Mouse (Mus musculus): ENCODE data around the gene Mrgpre. TPM values are rescaled to one million over a fixed set of nuclear protein-coding genes. Genes with fewer than 3 reads are reported as not detected.

Gene Mrgpre
- 4.6 and 5.1 TPM in 2 replicates for polyA plus RNA-seq (2015; fragmentation: Nextera tagmentation; extraction: Ambion mirVana)

DNA sequence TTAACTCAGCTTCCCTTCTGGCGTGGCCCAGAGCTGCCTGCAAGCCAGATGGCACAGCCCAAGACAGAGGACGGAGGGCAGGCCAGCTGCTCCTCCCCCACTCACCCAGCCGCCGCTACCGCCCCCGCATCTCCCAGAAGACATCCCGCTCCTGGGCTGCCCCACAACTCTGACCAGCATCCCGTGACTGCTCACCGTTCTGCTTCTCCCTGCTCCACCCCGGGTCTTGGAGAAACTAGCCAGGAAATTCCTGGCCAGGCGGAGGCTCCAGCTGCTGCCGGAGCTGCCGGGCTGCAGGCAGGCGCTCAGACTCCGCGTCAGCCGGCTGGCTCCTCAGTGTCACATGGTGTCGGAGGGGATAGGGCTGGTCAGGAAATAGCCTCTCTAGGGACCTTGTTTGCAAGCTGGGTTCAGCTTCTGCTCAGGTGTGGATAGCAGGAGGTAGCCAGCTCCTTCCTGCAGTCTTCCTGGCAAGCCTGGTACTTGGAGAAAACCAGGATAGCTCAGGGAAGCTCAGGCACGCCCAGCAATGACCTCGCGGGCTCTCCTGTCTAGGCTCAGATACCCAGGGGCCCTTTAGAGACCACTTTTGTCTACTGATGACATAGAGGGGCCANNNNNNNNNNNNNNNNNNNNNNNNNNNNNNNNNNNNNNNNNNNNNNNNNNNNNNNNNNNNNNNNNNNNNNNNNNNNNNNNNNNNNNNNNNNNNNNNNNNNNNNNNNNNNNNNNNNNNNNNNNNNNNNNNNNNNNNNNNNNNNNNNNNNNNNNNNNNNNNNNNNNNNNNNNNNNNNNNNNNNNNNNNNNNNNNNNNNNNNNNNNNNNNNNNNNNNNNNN is at the start of gene Mrgpre:
Gene Mrgpre (minus strand): TSS at position 505 of the 834 bp plus-strand sequence.
- H3K4me2 ChIP-seq, result peak within 1 kb of the TSS; percentile 72
- peak within 1 kb of the TSS; percentile 79 for H3K27ac ChIP-seq (replicated peaks)
- WGBS, result 3% methylated on average over 21 of the region's 21 CpGs

GRCm38 (mm10) chr7:143833581-143834190 is 49.4 kb upstream of the Mrgpre start:
- 0 out of 2 replicates have a peak overlapping the region, but pooled peaks have one; percentile 17 for H3K9ac ChIP-seq
- ATAC-seq (ENCODE audit: low read depth), result no peak
- no peak overlapping the region for H3K4me2 ChIP-seq
- peaks cover 24% of the 10 kb centered on the region for H3K36me3 ChIP-seq
- H3K27ac ChIP-seq (replicated peaks), result no peak overlapping the region
- WGBS, result 84% methylated on average over 6 of the region's 6 CpGs
- no peaks in the 10 kb centered on the region for H3K9me3 ChIP-seq
- no peak overlapping the region for H3K4me3 ChIP-seq
- no peaks in the 10 kb centered on the region for H3K27me3 ChIP-seq
- H3K4me1 ChIP-seq (replicated peaks), result peaks cover 59% of the 10 kb centered on the region

More for the DNA sequence above, at the start of gene Mrgpre:
- H3K4me1 ChIP-seq (replicated peaks), result peaks cover 26% of the 10 kb centered on the region
- peak within 1 kb of the TSS; percentile 77 for H3K9ac ChIP-seq
- H3K36me3 ChIP-seq, result no peaks in the 10 kb centered on the region
- peak within 1 kb of the TSS; percentile 48 for H3K4me3 ChIP-seq
- H3K9me3 ChIP-seq, result no peaks in the 10 kb centered on the region
- H3K27me3 ChIP-seq, result no peaks in the 10 kb centered on the region
- ATAC-seq (ENCODE audit: low read depth), result peak; percentile 90

- no peak overlapping the region for H3K4me3 ChIP-seq
- peaks cover 59% of the 10 kb centered on the region for H3K4me1 ChIP-seq (replicated peaks)
- WGBS, result 92% methylated on average over 2 of the region's 2 CpGs
- peaks cover 13% of the 10 kb centered on the region for H3K36me3 ChIP-seq
- H3K9ac ChIP-seq, result no peak overlapping the region
- no peaks in the 10 kb centered on the region for H3K9me3 ChIP-seq
- H3K27me3 ChIP-seq, result no peaks in the 10 kb centered on the region
- no peak for ATAC-seq (ENCODE audit: low read depth)
- no peak overlapping the region for H3K27ac ChIP-seq (replicated peaks)
- no peak overlapping the region for H3K4me2 ChIP-seq
Observed at GRCm38 (mm10) chr7:143832611-143833010, 48.3 kb upstream of the Mrgpre start.

GRCm38 (mm10) chr7:143832196-143832595 is 47.9 kb upstream of the Mrgpre start:
- Histone ChIP-seq H3K27ac (replicated peaks) (no peak overlapping the region), H3K36me3 (peaks cover 9% of the 10 kb centered on the region), H3K9ac (peak overlapping the region; percentile 39; the same call in 1 of the 2 replicates), H3K4me2 (peak overlapping the region; percentile 79), H3K27me3 (no peaks in the 10 kb centered on the region), H3K4me3 (no peak overlapping the region), H3K4me1 (replicated peaks) (peaks cover 59% of the 10 kb centered on the region), H3K9me3 (no peaks in the 10 kb centered on the region)
- WGBS, result 79% methylated on average over 8 of the region's 8 CpGs
- no peak for ATAC-seq (ENCODE audit: low read depth)

DNA sequence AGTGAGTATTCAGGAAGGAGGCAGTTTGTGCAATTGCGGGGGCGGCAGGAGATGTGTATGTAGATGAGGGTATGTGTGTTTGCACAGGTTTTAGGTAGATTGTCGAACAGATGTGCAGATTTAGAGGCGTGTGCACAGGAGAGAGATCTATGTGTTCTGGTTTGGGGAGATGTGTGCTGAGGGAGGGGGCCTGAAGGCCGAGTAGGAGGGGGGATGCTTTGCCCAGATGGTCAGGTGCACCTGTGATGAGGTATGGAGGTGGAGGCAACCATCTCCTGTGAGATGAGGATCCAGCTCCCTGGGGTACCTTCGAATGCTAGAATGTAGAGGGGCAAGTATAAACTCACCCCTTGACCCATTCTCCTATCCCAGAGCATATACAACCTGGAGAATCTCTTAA is 46.1 kb upstream of the Mrgpre start:
- Histone ChIP-seq H3K27ac (replicated peaks) (peak overlapping the region; percentile 84), H3K4me2 (peak overlapping the region; percentile 79), H3K36me3 (no peaks in the 10 kb centered on the region; the same call in 1 of the 2 replicates), H3K9me3 (no peaks in the 10 kb centered on the region), H3K27me3 (no peaks in the 10 kb centered on the region), H3K4me1 (replicated peaks) (peaks cover 50% of the 10 kb centered on the region), H3K4me3 (peak overlapping the region; percentile 54), H3K9ac (peak overlapping the region; percentile 79)
- ATAC-seq (ENCODE audit: low read depth), result peak; percentile 54
- 5% methylated on average over 6 of the region's 6 CpGs for WGBS

DNA sequence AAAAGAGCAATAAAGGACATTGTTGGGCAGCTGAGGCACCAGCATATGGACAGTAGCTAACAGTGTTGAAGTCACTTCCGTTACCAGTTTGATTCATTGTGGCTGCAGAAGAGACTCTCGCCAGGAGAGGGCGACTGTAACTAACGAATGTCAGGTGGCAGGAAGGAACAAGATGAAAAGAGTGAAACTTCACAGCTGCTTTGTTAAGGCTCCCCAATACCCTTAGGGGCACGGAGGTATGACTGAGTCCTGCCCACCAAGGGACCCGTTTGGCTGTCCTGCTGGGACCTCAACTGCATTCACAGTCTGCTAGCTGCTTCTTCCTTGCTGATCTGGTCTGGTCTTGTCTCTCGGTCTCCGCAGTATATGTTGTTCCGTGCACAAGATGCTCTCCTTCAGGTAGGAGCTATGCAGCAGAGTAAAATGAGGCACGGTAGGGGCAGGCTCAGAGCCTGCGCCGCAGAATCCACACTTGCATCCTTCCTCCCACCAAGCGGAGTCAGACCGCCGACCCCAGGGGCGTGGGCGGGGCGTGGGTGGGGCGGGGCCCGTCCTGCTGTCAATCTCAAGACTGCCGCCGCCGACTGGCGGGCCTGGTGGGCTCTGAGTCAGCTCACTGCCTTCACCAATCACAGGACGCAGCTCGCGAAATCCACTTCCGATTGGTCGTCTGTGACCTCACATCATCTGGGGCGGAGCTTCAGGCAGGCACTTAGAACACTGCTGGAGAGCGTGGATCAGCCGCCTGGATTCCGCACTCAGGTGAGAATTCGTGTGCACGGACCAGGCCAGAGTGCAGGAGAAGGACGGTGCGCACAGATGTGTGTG is 45.4 kb upstream of the Mrgpre start:
- no peaks in the 10 kb centered on the region; the same call in 1 of the 2 replicates for H3K36me3 ChIP-seq
- WGBS, result under 1% methylated on average over 37 of the region's 37 CpGs
- H3K27me3 ChIP-seq, result no peaks in the 10 kb centered on the region
- peaks cover 44% of the 10 kb centered on the region for H3K4me1 ChIP-seq (replicated peaks)
- peak; percentile 99 for ATAC-seq (ENCODE audit: low read depth)
- H3K9me3 ChIP-seq, result no peaks in the 10 kb centered on the region
- H3K9ac ChIP-seq, result peak overlapping the region; percentile 79
- H3K4me2 ChIP-seq, result peak overlapping the region; percentile 79
- peak overlapping the region; percentile 95 for H3K27ac ChIP-seq (replicated peaks)
- H3K4me3 ChIP-seq, result peak overlapping the region; percentile 54

- no peak for ATAC-seq (ENCODE audit: low read depth)
- WGBS, result 91% methylated on average over 2 of the region's 2 CpGs
- Histone ChIP-seq H3K9ac (no peak overlapping the region), H3K4me1 (replicated peaks) (peaks cover 25% of the 10 kb centered on the region), H3K36me3 (no peaks in the 10 kb centered on the region), H3K27me3 (no peaks in the 10 kb centered on the region), H3K4me2 (no peak overlapping the region), H3K4me3 (no peak overlapping the region), H3K27ac (replicated peaks) (no peak overlapping the region), H3K9me3 (no peaks in the 10 kb centered on the region)
Observed at GRCm38 (mm10) chr7:143826985-143827384, 42.7 kb upstream of the Mrgpre start.

DNA sequence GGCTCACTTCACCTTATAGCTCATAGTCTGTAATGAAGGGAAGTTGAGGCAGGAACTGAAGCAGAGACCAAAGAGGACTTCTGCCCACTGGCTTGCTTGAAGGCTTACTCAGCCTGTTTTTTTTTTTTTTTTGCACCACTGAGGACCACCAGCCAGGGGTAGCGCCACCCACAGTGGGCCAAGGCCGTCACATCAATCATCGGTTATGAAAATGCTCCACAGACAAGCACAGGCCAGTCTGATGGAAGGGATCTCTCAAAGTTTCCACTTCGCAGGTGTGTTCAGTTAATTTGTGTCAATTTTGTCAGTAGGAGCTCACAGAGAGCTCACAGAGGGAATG is 38.9 kb upstream of the Mrgpre start:
- Histone ChIP-seq H3K4me3 (peak overlapping the region; percentile 65), H3K9me3 (no peaks in the 10 kb centered on the region), H3K27ac (replicated peaks) (peak overlapping the region; percentile 79), H3K4me1 (replicated peaks) (peaks cover 17% of the 10 kb centered on the region), H3K9ac (peak overlapping the region; percentile 66), H3K27me3 (no peaks in the 10 kb centered on the region), H3K4me2 (peak overlapping the region; percentile 82), H3K36me3 (peaks cover 7% of the 10 kb centered on the region)
- WGBS, result 81% methylated on average over 4 of the region's 4 CpGs
- ATAC-seq (ENCODE audit: low read depth), result peak; percentile 32

DNA sequence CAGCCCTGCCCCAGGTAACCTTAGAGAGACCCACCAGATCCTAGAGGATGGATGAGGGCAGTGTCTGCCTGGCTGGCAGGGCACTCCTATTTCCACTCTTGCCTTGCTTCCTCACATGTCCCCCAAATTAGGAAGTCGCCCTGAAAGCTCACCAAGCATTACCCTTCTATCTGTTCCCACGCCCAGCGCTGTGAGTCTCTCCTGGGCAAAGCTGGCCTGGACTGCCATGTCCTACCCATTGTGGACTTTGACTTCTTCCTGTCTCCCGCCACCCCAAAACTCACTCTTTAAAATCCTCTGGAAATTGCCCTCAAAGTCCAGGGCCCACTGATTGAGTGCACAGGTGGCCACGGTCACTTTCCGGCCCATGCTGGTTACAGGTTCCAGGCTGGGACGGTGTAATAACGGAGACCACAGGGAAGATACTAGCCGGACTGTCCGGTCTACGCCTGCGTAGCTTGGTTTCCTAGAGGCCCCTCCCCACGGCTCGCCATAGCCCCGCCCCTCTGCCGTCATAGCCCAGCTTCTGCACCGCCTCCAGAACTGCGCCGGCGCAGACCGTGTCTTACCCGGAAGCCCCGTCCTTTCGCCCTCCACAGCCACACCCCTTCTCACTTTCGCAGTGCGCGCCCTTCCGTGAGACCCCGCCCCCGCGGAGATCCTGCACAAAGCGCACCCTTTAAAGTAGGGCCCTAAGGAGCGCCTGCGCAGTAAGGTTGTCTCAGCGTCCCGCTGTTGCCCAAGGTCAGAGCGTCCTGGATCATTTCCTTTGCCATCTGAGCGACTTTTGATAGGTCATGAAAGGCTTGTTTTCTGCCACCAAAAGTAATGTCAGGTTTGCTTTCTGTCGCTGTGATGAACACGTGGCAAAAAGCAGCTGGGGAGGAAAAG is 38.3 kb upstream of the Mrgpre start, which contains the start of the genes Nadsyn1 and Dhcr7:
Gene Nadsyn1 (minus strand): TSS at position 475 of the 891 bp plus-strand sequence.
Gene Dhcr7 (plus strand): TSS at position 771 of the 891 bp plus-strand sequence.
- WGBS, result under 1% methylated on average over 40 of the region's 40 CpGs
- Histone ChIP-seq H3K27ac (replicated peaks) (peak within 1 kb of the TSS; percentile 79), H3K9me3 (no peaks in the 10 kb centered on the region), H3K27me3 (no peaks in the 10 kb centered on the region), H3K4me3 (peak within 1 kb of the TSS; percentile 65), H3K9ac (peak within 1 kb of the TSS; percentile 81), H3K4me2 (peak within 1 kb of the TSS; percentile 82), H3K36me3 (peaks cover 9% of the 10 kb centered on the region), H3K4me1 (replicated peaks) (peaks cover 17% of the 10 kb centered on the region)
- peak; percentile 98 for ATAC-seq (ENCODE audit: low read depth)

DNA sequence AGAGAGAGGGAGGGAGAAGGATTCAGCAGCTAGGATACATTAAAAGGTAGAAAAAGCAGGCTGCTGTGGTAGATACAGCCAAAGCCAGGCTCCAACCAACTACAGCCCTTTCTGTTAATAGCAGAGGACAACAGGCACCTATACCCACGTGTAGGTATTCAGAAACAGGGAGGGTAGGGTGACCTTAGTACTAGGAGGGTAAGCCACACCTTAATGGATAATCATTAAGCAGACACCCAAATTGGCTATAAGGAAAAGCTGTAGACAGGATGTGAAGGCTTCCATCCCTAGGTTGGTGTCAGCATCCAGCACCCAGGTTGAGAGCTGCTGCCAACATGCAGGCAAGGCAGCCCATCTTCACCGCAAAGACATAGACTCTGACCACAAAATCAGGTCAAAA is 36.9 kb upstream of the Mrgpre start:
- Histone ChIP-seq H3K27ac (replicated peaks) (no peak overlapping the region), H3K9me3 (no peaks in the 10 kb centered on the region), H3K4me3 (no peak overlapping the region), H3K4me2 (no peak overlapping the region), H3K9ac (no peak overlapping the region), H3K27me3 (no peaks in the 10 kb centered on the region), H3K4me1 (replicated peaks) (peaks cover 17% of the 10 kb centered on the region), H3K36me3 (peaks cover 17% of the 10 kb centered on the region)
- no peak for ATAC-seq (ENCODE audit: low read depth)
- 87% methylated on average over 2 of the region's 2 CpGs for WGBS

GRCm38 (mm10) chr7:143819201-143819600 is 34.9 kb upstream of the Mrgpre start:
- peaks cover 17% of the 10 kb centered on the region for H3K4me1 ChIP-seq (replicated peaks)
- WGBS, result 81% methylated on average over 4 of the region's 4 CpGs

More at GRCm38 (mm10) chr7:143819201-143819600, 34.9 kb upstream of the Mrgpre start:
- H3K4me2 ChIP-seq, result no peak overlapping the region
- H3K27me3 ChIP-seq, result no peaks in the 10 kb centered on the region
- no peak overlapping the region for H3K27ac ChIP-seq (replicated peaks)
- no peak overlapping the region for H3K4me3 ChIP-seq
- no peak for ATAC-seq (ENCODE audit: low read depth)
- H3K36me3 ChIP-seq, result peaks cover 37% of the 10 kb centered on the region
- H3K9me3 ChIP-seq, result no peaks in the 10 kb centered on the region
- no peak overlapping the region for H3K9ac ChIP-seq
